Mouse (Mus musculus) forebrain, embryonic 14.5 days (tissue): ENCODE data around the gene Dusp8. TPM values are rescaled to one million over a fixed set of nuclear protein-coding genes. Genes with fewer than 3 reads are reported as not detected.

Experiments
- ATAC-seq: fragments of 200-750 bp; cut with Nextera tagmentation; 2 replicates; pipeline ENCODE4 v1.8.0; 2017; ENCODE audit warnings: mild to moderate bottlenecking, moderate library complexity
- DNase-seq: peaks from one replicate; pipeline ENCODE4 v3.0.0-alpha.2; 2015; ENCODE audit warnings: low spot score
- H3K27ac ChIP-seq: fragments of 300-500 bp; sonication (generic); 2 replicates; pipeline ENCODE4 v1.5.1; 2014; ENCODE audit warnings: low read depth, mild to moderate bottlenecking, control low read depth, low read length, moderate library complexity
- H3K27me3 ChIP-seq: fragments of 300-500 bp; sonication (generic); replicated peaks from 2 replicates; pipeline ENCODE4 v1.6.1; 2014; ENCODE audit warnings: low read length, control low read depth, mixed read lengths; ENCODE audit not compliant: control insufficient read depth, insufficient read depth
- H3K36me3 ChIP-seq: fragments of 300-500 bp; sonication (generic); 2 replicates; pipeline ENCODE4 v1.6.1; 2014; ENCODE audit warnings: low read length, control low read depth; ENCODE audit not compliant: control insufficient read depth, insufficient read depth
- H3K4me1 ChIP-seq: fragments of 300-500 bp; sonication (generic); 2 replicates; pipeline ENCODE4 v1.6.1; 2014; ENCODE audit warnings: antibody characterized with exemption, low read length, control low read depth; ENCODE audit not compliant: control insufficient read depth, insufficient read depth
- H3K4me2 ChIP-seq: fragments of 300-500 bp; sonication (generic); 2 replicates; pipeline ENCODE4 v1.6.1; 2014; ENCODE audit warnings: mild to moderate bottlenecking, control low read depth, low read length
- H3K4me3 ChIP-seq: fragments of 300-500 bp; sonication (generic); 2 replicates; pipeline ENCODE4 v1.5.1; 2014; ENCODE audit warnings: low read depth, low read length, control low read depth
- H3K9ac ChIP-seq: fragments of 300-500 bp; sonication (generic); 2 replicates; pipeline ENCODE4 v1.6.1; 2014; ENCODE audit warnings: mild to moderate bottlenecking, low read length, control low read depth, moderate library complexity
- H3K9me3 ChIP-seq: fragments of 300-500 bp; sonication (generic); replicated peaks from 2 replicates; pipeline ENCODE4 v1.6.1; 2016; ENCODE audit warnings: low read length, control low read depth, mixed read lengths; ENCODE audit not compliant: control insufficient read depth
- WGBS: fragments of 180-500 bp; shearing (Covaris S2); extraction: QIAGEN DNeasy Blood & Tissue Kit; methylation state at CpG from one replicate; pipeline ENCODE4 v1.1.7; 2014; 5-methylcytosine and 5-hydroxymethylcytosine counted together
- polyA plus RNA-seq: library from polyadenylated mRNA; unstranded; fragments of >200 nt; fragmentation: Nextera tagmentation; extraction: Ambion mirVana; gene quantifications from 2 replicates; pipeline ENCODE4 v1.2.1, GENCODE M21; 2014

The Dusp8 gene
- polyA plus RNA-seq, 1 experiment from 2014 or later, result 58.0 TPM

- Histone ChIP-seq H3K36me3 (no peaks in the 10 kb centered on the region), H3K27me3 (no peaks in the 10 kb centered on the region), H3K9me3 (no peaks in the 10 kb centered on the region), H3K4me2 (no peak overlapping the region), H3K9ac (no peak overlapping the region), H3K4me3 (no peak overlapping the region), H3K4me1 (peaks cover 4% of the 10 kb centered on the region; the same call in 1 of the 2 replicates), H3K27ac (no peak overlapping the region)
- WGBS, result 58% methylated on average over 4 of the region's 4 CpGs
- ATAC-seq (no peak), DNase-seq (no peak)
These were observed 27.2 kb downstream of the Dusp8 start for GRCm38 (mm10) chr7:142068429-142068828.

GRCm38 (mm10) chr7:142060931-142061565 lies 34.6 kb downstream of the Dusp8 start, which contains the start of gene Mob2:
Gene Mob2, minus strand, starts transcription at chr7:142061065.
- Histone ChIP-seq H3K36me3 (no peaks in the 10 kb centered on the region), H3K27ac (peak within 1 kb of the TSS; percentile 48; the same call in 1 of the 2 replicates), H3K9ac (peak within 1 kb of the TSS; percentile 87), H3K4me3 (peak within 1 kb of the TSS; percentile 97), H3K9me3 (no peaks in the 10 kb centered on the region), H3K4me2 (peak within 1 kb of the TSS; percentile 96), H3K4me1 (peaks cover 13% of the 10 kb centered on the region), H3K27me3 (no peaks in the 10 kb centered on the region)
- WGBS, result under 1% methylated on average over 48 of the region's 49 CpGs
- DNase-seq (peak; percentile 91), ATAC-seq (peak; percentile 97)

GRCm38 (mm10) chr7:142060185-142060930 lies 35.3 kb downstream of the Dusp8 start:
- Histone ChIP-seq H3K4me1 (peaks cover 13% of the 10 kb centered on the region), H3K36me3 (peaks cover under 1% of the 10 kb centered on the region; the same call in 1 of the 2 replicates), H3K4me3 (peak overlapping the region; percentile 97), H3K27me3 (no peaks in the 10 kb centered on the region), H3K9ac (peak overlapping the region; percentile 87), H3K4me2 (peak overlapping the region; percentile 96), H3K9me3 (no peaks in the 10 kb centered on the region), H3K27ac (peak overlapping the region; percentile 48; the same call in 1 of the 2 replicates)
- ATAC-seq (peak; percentile 38; the same call in 1 of the 2 replicates), DNase-seq (no peak)
- 1% methylated on average over 61 of the region's 66 CpGs for WGBS

GRCm38 (mm10) chr7:142059024-142059423 lies 36.6 kb downstream of the Dusp8 start:
- Histone ChIP-seq H3K27me3 (no peaks in the 10 kb centered on the region), H3K4me3 (no peak overlapping the region), H3K9me3 (no peaks in the 10 kb centered on the region), H3K27ac (no peak overlapping the region), H3K9ac (no peak overlapping the region; the same call in 1 of the 2 replicates), H3K4me1 (peaks cover 13% of the 10 kb centered on the region), H3K4me2 (no peak overlapping the region), H3K36me3 (peaks cover 5% of the 10 kb centered on the region; the same call in 1 of the 2 replicates)
- DNase-seq, result no peak
- 72% methylated on average over 2 of the region's 2 CpGs for WGBS
- ATAC-seq, result no peak

- ATAC-seq (no peak), DNase-seq (no peak)
- peaks cover 9% of the 10 kb centered on the region for H3K36me3 ChIP-seq
- H3K27me3 ChIP-seq, result no peaks in the 10 kb centered on the region
- no peak overlapping the region for H3K4me2 ChIP-seq
- H3K27ac ChIP-seq, result no peak overlapping the region
- WGBS, result 97% methylated on average over 1 of the region's 1 CpGs
- H3K9ac ChIP-seq, result no peak overlapping the region
- H3K9me3 ChIP-seq, result no peaks in the 10 kb centered on the region
- H3K4me3 ChIP-seq, result no peak overlapping the region
- H3K4me1 ChIP-seq, result peaks cover 13% of the 10 kb centered on the region
These were observed 38.5 kb downstream of the Dusp8 start for GRCm38 (mm10) chr7:142057121-142057520.

DNA sequence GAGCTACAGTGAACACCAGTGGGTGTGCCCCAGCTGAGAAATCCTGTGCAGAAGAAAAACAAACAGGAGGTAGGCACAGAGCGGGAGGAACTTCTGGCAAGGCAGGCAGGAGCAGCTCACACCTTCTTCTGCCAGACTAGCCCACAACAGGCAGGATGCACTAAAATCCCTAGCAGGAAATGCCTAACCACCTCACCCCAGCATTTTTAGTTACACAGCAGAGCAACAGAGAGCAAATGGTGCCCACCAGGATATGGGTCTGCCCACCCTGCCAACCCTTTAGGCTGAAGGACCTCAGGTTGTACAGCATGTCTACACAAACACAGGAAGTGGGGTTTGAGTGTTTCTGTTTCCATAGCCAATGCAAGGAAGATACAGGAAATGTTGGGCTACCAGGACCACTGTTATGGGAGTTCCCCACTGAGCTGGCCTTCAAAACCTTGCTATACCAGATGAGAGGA lies 39.0 kb downstream of the Dusp8 start:
- Histone ChIP-seq H3K36me3 (peaks cover 9% of the 10 kb centered on the region), H3K9me3 (no peaks in the 10 kb centered on the region)

DNA sequence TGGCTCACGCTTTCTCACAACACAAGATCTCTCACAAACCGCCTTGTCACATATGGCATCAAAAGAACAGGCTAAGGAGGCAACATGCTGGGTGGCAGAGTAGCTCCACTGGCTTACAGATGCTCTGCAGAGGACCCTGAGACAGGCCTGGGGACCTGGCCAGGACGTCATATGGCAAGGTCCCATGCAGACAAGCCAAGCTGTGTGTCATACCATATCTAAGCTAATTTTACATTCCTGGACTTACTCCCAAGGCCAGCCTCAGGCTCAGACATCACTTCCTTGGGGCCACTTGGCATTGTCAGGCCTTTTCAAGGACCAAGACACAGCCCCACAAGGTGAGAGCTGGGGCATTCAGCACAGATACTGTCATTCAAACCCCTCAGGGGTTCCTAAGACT lies 40.2 kb downstream of the Dusp8 start:
- Histone ChIP-seq H3K9me3 (no peaks in the 10 kb centered on the region), H3K4me3 (no peak overlapping the region), H3K27ac (no peak overlapping the region), H3K36me3 (peaks cover 12% of the 10 kb centered on the region), H3K9ac (no peak overlapping the region), H3K27me3 (no peaks in the 10 kb centered on the region), H3K4me1 (peaks cover 8% of the 10 kb centered on the region), H3K4me2 (no peak overlapping the region)
- 85% methylated on average over 3 of the region's 3 CpGs for WGBS
- ATAC-seq (no peak), DNase-seq (no peak)

More for the DNA sequence above, 39.0 kb downstream of the Dusp8 start:
- H3K4me2 ChIP-seq, result no peak overlapping the region
- 92% methylated on average over 1 of the region's 1 CpGs for WGBS
- no peak overlapping the region for H3K27ac ChIP-seq
- DNase-seq (no peak), ATAC-seq (no peak)
- peaks cover 12% of the 10 kb centered on the region for H3K4me1 ChIP-seq
- H3K4me3 ChIP-seq, result no peak overlapping the region
- no peaks in the 10 kb centered on the region for H3K27me3 ChIP-seq
- H3K9ac ChIP-seq, result no peak overlapping the region

- H3K9ac ChIP-seq, result no peak overlapping the region
- H3K4me2 ChIP-seq, result no peak overlapping the region
- ATAC-seq, result no peak
- no peaks in the 10 kb centered on the region for H3K27me3 ChIP-seq
- H3K4me3 ChIP-seq, result no peak overlapping the region
- H3K9me3 ChIP-seq, result no peaks in the 10 kb centered on the region
- no peak for DNase-seq
- H3K27ac ChIP-seq, result no peak overlapping the region
- peaks cover 12% of the 10 kb centered on the region for H3K36me3 ChIP-seq
- no peaks in the 10 kb centered on the region for H3K4me1 ChIP-seq
These were observed 45.1 kb downstream of the Dusp8 start for GRCm38 (mm10) chr7:142050536-142050935.

GRCm38 (mm10) chr7:142045932-142046331 lies 49.7 kb downstream of the Dusp8 start:
- WGBS, result 79% methylated on average over 1 of the region's 1 CpGs
- Histone ChIP-seq H3K9me3 (no peaks in the 10 kb centered on the region), H3K27ac (no peak overlapping the region), H3K36me3 (0 out of 2 replicates have a peak, but pooled peaks cover 2% of the 10 kb centered on the region), H3K27me3 (no peaks in the 10 kb centered on the region), H3K4me3 (no peak overlapping the region), H3K9ac (no peak overlapping the region), H3K4me2 (no peak overlapping the region), H3K4me1 (no peaks in the 10 kb centered on the region)
- ATAC-seq, result no peak
- DNase-seq, result no peak
